Mouse (Mus musculus) retina, adult 2 months (tissue): ENCODE measurements around the gene Ajm1.

Experiments used
- DNase-seq: peaks from one replicate; pipeline ENCODE4 v3.0.0-alpha.2; 2012; ENCODE audit warnings: low read depth, low spot score

Ajm1 gene

GRCm38 (mm10) chr2:25526510-25527302 is 54.9 kb downstream of the Ajm1 start:
- DNase-seq: no peak
